Mouse (Mus musculus): Measurements from ENCODE around the gene Wwc2. TPM values are rescaled to one million over a fixed set of nuclear protein-coding genes. Genes with fewer than 3 reads are reported as not detected.

Gene Wwc2
- polyA plus RNA-seq, 1 experiment from 2014 or later: 3.0 TPM

DNA sequence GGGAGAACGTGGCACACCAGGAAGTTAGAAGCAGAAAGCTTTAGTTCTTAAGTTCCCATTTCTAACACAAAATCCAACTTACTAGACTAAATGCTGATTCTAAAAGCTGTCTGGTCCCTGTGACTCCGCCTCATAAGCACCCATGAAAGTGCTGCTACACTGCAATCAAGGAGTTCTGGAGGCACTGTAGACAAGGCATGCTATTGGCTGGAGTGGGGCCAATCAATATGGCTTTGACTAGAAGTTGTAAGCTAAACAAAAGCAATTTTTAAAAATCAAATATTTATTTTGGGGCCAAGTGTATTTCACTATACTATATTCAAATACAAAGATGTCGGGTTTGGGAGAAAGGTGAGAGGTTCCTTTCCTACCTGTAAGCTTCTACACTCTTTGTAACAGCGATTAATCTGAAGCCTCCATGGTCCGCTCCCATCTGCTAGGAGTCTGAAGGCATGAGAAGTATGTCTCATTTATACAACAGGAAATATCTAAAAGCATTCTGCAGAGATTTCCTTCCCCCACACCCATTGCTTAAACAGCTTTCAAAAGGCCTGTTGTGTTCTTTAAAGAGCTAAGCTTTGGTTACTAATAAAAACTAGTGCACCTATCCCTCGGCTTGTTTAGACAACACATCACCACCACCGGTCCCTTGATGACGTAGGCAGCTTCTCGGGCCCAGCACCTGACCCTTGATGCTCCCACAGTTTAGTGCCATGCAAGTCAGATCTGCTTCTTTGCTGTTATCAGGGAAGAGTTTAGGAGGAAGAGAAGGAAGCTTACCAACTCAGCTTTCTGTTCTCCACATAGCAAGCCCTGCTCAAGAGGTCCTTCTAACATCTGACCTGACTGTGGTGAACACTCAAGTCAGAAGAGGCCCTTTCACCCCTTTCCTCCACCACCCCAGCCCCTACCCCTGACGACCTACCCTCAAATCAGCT, 50.5 kb downstream of the Wwc2 start:
- no peaks in the 10 kb centered on the region for H3K36me3 ChIP-seq (ENCODE audit: control insufficient read depth, insufficient read depth, low read length)
- H3K9ac ChIP-seq (ENCODE audit: low read length): no peak overlapping the region
- H3K4me2 ChIP-seq (ENCODE audit: low read length): no peak overlapping the region
- no peaks in the 10 kb centered on the region for H3K27me3 ChIP-seq (replicated peaks; ENCODE audit: control insufficient read depth, insufficient read depth, low read length)
- DNase-seq (ENCODE audit: low spot score): no peak
- no peaks in the 10 kb centered on the region for H3K9me3 ChIP-seq (replicated peaks; ENCODE audit: control insufficient read depth, low read length)
- 85% methylated on average over 10 of the region's 10 CpGs for WGBS
- peaks cover 2% of the 10 kb centered on the region; the same call in 1 of the 2 replicates for H3K4me1 ChIP-seq (ENCODE audit: control insufficient read depth, insufficient read depth, low read length)
- no peak overlapping the region for H3K27ac ChIP-seq (ENCODE audit: low read depth, low read length)
- ATAC-seq: no peak
- H3K4me3 ChIP-seq (ENCODE audit: low read depth, low read length): no peak overlapping the region

DNA sequence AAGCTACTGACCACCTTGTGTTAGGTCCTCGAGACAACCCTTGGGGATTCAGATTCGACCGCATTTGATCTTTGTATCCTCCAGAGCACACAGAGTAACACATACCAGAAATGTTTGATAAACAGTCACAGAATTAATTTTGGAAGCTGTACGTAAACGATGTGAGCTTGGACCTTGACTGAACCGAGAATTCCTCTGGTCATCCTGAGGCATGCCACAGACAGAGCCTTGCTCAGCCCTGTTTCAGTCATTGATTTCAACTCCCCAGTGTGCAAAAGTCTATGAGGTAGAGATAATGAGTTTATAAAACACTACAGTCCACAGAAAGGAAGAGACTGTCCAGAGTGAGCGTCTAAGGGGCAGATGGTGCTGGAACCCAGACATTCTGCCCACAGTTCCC, 51.5 kb downstream of the Wwc2 start:
- no peaks in the 10 kb centered on the region for H3K36me3 ChIP-seq (ENCODE audit: control insufficient read depth, insufficient read depth, low read length)
- H3K4me1 ChIP-seq (ENCODE audit: control insufficient read depth, insufficient read depth, low read length): peaks cover 2% of the 10 kb centered on the region; the same call in 1 of the 2 replicates
- no peak overlapping the region for H3K4me3 ChIP-seq (ENCODE audit: low read depth, low read length)
- ATAC-seq (no peak), DNase-seq (ENCODE audit: low spot score) (no peak)
- H3K27me3 ChIP-seq (replicated peaks; ENCODE audit: control insufficient read depth, insufficient read depth, low read length): no peaks in the 10 kb centered on the region
- H3K4me2 ChIP-seq (ENCODE audit: low read length): no peak overlapping the region
- 88% methylated on average over 7 of the region's 7 CpGs for WGBS
- H3K9ac ChIP-seq (ENCODE audit: low read length): no peak overlapping the region
- no peaks in the 10 kb centered on the region for H3K9me3 ChIP-seq (replicated peaks; ENCODE audit: control insufficient read depth, low read length)
- H3K27ac ChIP-seq (ENCODE audit: low read depth, low read length): no peak overlapping the region

DNA sequence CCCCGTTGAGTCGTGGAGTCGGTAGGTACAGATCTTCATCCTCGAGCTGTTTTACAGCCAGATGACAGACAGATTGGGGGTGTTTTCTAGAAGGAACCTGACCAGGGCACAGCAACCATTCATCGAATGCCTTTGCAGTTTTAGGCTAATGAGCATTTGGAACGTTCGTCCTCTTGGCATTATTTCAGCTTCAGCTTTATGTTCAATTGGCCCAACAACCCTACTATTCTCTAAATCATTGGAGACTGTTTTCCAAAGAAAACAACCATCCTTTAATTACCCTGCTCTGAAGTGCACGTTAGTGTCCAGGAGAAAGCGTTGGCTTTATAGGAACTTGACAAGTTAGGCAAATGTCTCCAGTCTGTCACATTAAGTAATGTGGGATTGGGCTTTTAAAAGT, 54.3 kb downstream of the Wwc2 start:
- no peak overlapping the region for H3K9ac ChIP-seq (ENCODE audit: low read length)
- H3K27ac ChIP-seq (ENCODE audit: low read depth, low read length): no peak overlapping the region
- H3K4me2 ChIP-seq (ENCODE audit: low read length): no peak overlapping the region
- H3K4me3 ChIP-seq (ENCODE audit: low read depth, low read length): no peak overlapping the region
- peak; percentile 72 for DNase-seq (ENCODE audit: low spot score)
- ATAC-seq: peak; percentile 32; the same call in 1 of the 2 replicates
- H3K4me1 ChIP-seq (ENCODE audit: control insufficient read depth, insufficient read depth, low read length): peaks cover 8% of the 10 kb centered on the region; the same call in 1 of the 2 replicates
- H3K9me3 ChIP-seq (replicated peaks; ENCODE audit: control insufficient read depth, low read length): no peaks in the 10 kb centered on the region
- H3K36me3 ChIP-seq (ENCODE audit: control insufficient read depth, insufficient read depth, low read length): no peaks in the 10 kb centered on the region
- 16% methylated on average over 9 of the region's 9 CpGs for WGBS
- no peaks in the 10 kb centered on the region for H3K27me3 ChIP-seq (replicated peaks; ENCODE audit: control insufficient read depth, insufficient read depth, low read length)

DNA sequence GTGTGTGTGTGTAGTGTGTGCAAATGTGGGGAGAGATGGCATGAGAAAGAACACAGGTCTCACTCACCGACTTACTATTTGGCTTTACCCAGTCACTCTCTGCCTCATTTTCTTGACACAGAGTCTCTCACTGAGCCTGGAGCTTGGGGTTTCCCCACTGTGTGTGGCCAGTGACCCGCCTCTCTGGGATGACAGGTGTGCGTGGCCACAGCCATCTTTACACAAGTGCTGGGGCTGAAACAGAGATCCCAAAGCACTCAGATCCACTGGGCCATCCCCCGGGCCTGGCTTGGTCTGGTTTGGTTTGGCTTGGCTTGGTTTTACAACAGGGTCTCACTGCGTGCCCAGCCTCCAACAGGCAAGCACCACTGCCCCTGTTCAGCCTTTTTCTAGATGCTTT, 55.3 kb downstream of the Wwc2 start:
- no peaks in the 10 kb centered on the region for H3K9me3 ChIP-seq (replicated peaks; ENCODE audit: control insufficient read depth, low read length)
- 79% methylated on average over 5 of the region's 5 CpGs for WGBS
- no peak overlapping the region for H3K27ac ChIP-seq (ENCODE audit: low read depth, low read length)
- H3K9ac ChIP-seq (ENCODE audit: low read length): no peak overlapping the region
- ATAC-seq (no peak), DNase-seq (ENCODE audit: low spot score) (no peak)
- no peaks in the 10 kb centered on the region for H3K27me3 ChIP-seq (replicated peaks; ENCODE audit: control insufficient read depth, insufficient read depth, low read length)
- H3K4me3 ChIP-seq (ENCODE audit: low read depth, low read length): no peak overlapping the region
- peaks cover 8% of the 10 kb centered on the region; the same call in 1 of the 2 replicates for H3K4me1 ChIP-seq (ENCODE audit: control insufficient read depth, insufficient read depth, low read length)
- no peak overlapping the region for H3K4me2 ChIP-seq (ENCODE audit: low read length)
- H3K36me3 ChIP-seq (ENCODE audit: control insufficient read depth, insufficient read depth, low read length): no peaks in the 10 kb centered on the region

DNA sequence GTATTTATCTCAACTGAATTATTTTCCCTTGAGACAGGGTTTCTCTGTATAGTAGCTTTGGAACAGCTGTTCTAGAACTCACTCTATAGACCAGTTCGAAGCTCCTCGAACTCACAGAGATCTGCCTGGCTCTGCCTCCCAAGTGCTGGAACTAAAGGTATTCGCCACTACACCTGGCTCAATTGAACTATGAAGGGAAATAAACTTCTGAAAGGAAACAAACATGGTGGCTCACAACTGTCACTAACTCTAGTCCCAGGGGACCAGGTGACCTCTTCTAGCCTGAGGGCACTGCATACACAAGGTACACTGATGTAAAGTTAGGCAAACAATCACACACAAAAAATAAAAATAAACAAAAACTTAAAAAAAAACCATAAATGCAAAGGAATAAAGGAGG, 57.6 kb downstream of the Wwc2 start:
- no peaks in the 10 kb centered on the region for H3K27me3 ChIP-seq (replicated peaks; ENCODE audit: control insufficient read depth, insufficient read depth, low read length)
- H3K4me1 ChIP-seq (ENCODE audit: control insufficient read depth, insufficient read depth, low read length): peaks cover 8% of the 10 kb centered on the region; the same call in 1 of the 2 replicates
- H3K4me2 ChIP-seq (ENCODE audit: low read length): no peak overlapping the region
- no peak for DNase-seq (ENCODE audit: low spot score)
- no peaks in the 10 kb centered on the region for H3K36me3 ChIP-seq (ENCODE audit: control insufficient read depth, insufficient read depth, low read length)
- no peaks in the 10 kb centered on the region for H3K9me3 ChIP-seq (replicated peaks; ENCODE audit: control insufficient read depth, low read length)
- no peak overlapping the region for H3K27ac ChIP-seq (ENCODE audit: low read depth, low read length)
- 97% methylated on average over 3 of the region's 3 CpGs for WGBS
- no peak for ATAC-seq
- H3K4me3 ChIP-seq (ENCODE audit: low read depth, low read length): no peak overlapping the region
- H3K9ac ChIP-seq (ENCODE audit: low read length): no peak overlapping the region

DNA sequence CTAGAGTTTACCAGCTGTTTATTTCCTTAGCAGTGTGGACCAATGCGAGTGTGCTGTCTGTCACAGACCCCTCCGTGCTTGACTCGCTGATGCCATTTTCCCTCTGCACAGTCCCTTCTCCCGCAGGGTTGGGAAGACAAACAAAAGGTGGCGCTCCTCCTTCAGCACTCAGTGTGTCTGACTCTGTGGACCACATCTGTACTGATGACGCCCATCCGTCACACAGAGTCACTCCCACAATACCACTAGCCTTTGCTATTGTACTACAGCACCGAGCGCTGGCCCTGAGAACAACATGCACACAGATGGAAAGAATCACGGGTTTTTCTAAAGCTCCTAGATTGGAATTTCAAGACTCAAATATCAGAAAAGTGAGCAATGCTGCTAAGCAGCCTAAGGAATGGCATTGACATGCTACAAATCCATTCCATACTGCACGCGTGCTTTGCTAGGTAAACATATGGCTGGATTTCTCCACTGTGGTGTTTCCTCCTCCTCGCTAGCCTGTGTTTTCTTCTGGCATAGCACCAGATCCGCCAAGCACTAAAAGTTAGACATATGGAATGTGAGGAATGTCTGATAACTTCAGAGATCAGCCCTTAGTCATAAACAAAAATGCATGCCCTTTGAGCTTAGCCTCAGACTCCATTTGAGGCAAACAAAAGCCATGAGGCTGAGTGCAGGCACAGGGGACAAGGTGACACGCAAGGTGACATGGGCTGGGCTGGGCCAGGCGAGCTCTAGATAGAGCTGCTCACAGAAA, 58.5 kb downstream of the Wwc2 start:
- ATAC-seq: peak; percentile 54; the same call in 1 of the 2 replicates
- Histone ChIP-seq H3K4me1 (ENCODE audit: control insufficient read depth, insufficient read depth, low read length) (peaks cover 8% of the 10 kb centered on the region; the same call in 1 of the 2 replicates), H3K4me2 (ENCODE audit: low read length) (no peak overlapping the region), H3K27me3 (replicated peaks; ENCODE audit: control insufficient read depth, insufficient read depth, low read length) (no peaks in the 10 kb centered on the region), H3K4me3 (ENCODE audit: low read depth, low read length) (no peak overlapping the region), H3K9ac (ENCODE audit: low read length) (no peak overlapping the region), H3K36me3 (ENCODE audit: control insufficient read depth, insufficient read depth, low read length) (no peaks in the 10 kb centered on the region), H3K27ac (ENCODE audit: low read depth, low read length) (no peak overlapping the region), H3K9me3 (replicated peaks; ENCODE audit: control insufficient read depth, low read length) (no peaks in the 10 kb centered on the region)
- WGBS: 56% methylated on average over 16 of the region's 16 CpGs
- DNase-seq (ENCODE audit: low spot score): peak; percentile 57

DNA sequence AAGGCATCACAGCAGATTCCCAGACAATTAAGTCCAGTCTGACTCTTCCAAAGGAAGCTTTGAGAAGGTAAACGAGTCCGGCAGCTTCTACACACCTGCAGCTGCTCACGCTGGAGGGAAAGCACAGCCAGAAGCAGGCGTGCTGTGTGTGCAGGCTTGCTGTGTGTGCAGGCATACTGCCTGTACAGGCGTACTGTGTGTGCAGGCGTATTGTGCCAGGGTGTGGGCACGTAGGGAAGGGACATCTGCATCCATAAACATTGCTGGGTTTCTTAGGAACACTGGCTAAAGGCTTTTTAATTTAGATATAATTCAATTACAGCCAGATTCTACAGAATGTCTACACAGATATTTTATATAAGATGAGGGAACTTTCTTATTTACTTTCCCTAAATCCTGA, 59.4 kb downstream of the Wwc2 start:
- H3K27ac ChIP-seq (ENCODE audit: low read depth, low read length): no peak overlapping the region
- H3K27me3 ChIP-seq (replicated peaks; ENCODE audit: control insufficient read depth, insufficient read depth, low read length): no peaks in the 10 kb centered on the region
- no peaks in the 10 kb centered on the region for H3K9me3 ChIP-seq (replicated peaks; ENCODE audit: control insufficient read depth, low read length)
- ATAC-seq (no peak), DNase-seq (ENCODE audit: low spot score) (no peak)
- H3K36me3 ChIP-seq (ENCODE audit: control insufficient read depth, insufficient read depth, low read length): no peaks in the 10 kb centered on the region
- H3K4me3 ChIP-seq (ENCODE audit: low read depth, low read length): no peak overlapping the region
- H3K9ac ChIP-seq (ENCODE audit: low read length): no peak overlapping the region
- H3K4me2 ChIP-seq (ENCODE audit: low read length): no peak overlapping the region
- peaks cover 8% of the 10 kb centered on the region; the same call in 1 of the 2 replicates for H3K4me1 ChIP-seq (ENCODE audit: control insufficient read depth, insufficient read depth, low read length)
- WGBS: 82% methylated on average over 7 of the region's 7 CpGs

DNA sequence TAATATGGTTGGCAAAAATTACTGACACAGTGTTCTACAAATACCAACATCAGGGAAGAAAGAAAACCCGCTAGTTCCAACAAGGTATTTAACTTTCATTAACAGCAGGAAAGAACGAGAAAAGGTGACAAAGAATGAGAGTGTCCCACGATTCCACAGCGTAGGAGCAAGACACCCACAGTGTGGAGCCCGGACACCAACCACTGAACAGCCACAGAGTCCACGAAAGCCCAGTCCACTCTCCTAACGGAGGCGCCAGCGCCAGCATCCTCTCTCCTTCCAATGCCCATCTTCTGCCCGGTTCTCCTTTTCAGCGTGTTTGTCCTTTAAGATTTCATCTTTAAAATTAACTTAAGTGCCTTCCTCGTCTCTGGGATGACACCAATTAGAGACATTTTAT, 61.1 kb downstream of the Wwc2 start:
- H3K36me3 ChIP-seq (ENCODE audit: control insufficient read depth, insufficient read depth, low read length): no peaks in the 10 kb centered on the region
- H3K27ac ChIP-seq (ENCODE audit: low read depth, low read length): no peak overlapping the region
- peaks cover 6% of the 10 kb centered on the region; the same call in 1 of the 2 replicates for H3K4me1 ChIP-seq (ENCODE audit: control insufficient read depth, insufficient read depth, low read length)
- no peak overlapping the region for H3K4me2 ChIP-seq (ENCODE audit: low read length)
- DNase-seq (ENCODE audit: low spot score) (no peak), ATAC-seq (no peak)
- H3K4me3 ChIP-seq (ENCODE audit: low read depth, low read length): no peak overlapping the region
- no peaks in the 10 kb centered on the region for H3K9me3 ChIP-seq (replicated peaks; ENCODE audit: control insufficient read depth, low read length)
- H3K27me3 ChIP-seq (replicated peaks; ENCODE audit: control insufficient read depth, insufficient read depth, low read length): no peaks in the 10 kb centered on the region
- 92% methylated on average over 12 of the region's 12 CpGs for WGBS
- H3K9ac ChIP-seq (ENCODE audit: low read length): no peak overlapping the region

All from forebrain, embryonic 14.5 days (tissue).